Mouse (Mus musculus) activated CD4-positive, CD25-positive, alpha-beta regulatory T cell, adult 9 weeks (primary cell): ENCODE data around the gene Lrrc31. TPM values are rescaled to one million over a fixed set of nuclear protein-coding genes. Genes with fewer than 3 reads are reported as not detected.

Experiments
- polyA plus RNA-seq: library from polyadenylated mRNA; unstranded; fragments of 100-300 nt; shearing (Covaris generic); gene quantifications from one replicate; pipeline ENCODE4 v1.2.1, GENCODE M21; 2017

The Lrrc31 gene
- not detected for polyA plus RNA-seq

GRCm38 (mm10) chr3:30699711-30700505 lies at the start of gene Lrrc31:
Gene Lrrc31 (minus strand): TSS chr3:30699843.

GRCm38 (mm10) chr3:30746006-30746405 lies 46.4 kb upstream of the Lrrc31 start, which contains the start of gene Samd7:
Gene Samd7 (plus strand): TSS chr3:30746293.

GRCm38 (mm10) chr3:30647440-30648090 lies 52.1 kb downstream of the Lrrc31 start, which contains the start of gene Lrrc34:
Gene Lrrc34 (minus strand): TSS chr3:30647869.

GRCm38 (mm10) chr3:30644207-30644606 lies 55.4 kb downstream of the Lrrc31 start, which contains the start of gene Lrriq4:
Gene Lrriq4 (plus strand): TSS chr3:30644507.

Other genes with a start within 250 kb of the Lrrc31 start
- gene Mecom, start 151.8 kb downstream of the Lrrc31 start, polyA plus RNA-seq = not detected
- not detected for gene Actrt3, start 99.9 kb downstream of the Lrrc31 start, polyA plus RNA-seq
- 52.4 TPM for gene Mynn, start 97.8 kb downstream of the Lrrc31 start, polyA plus RNA-seq
- gene Lrriq4, start 55.3 kb downstream of the Lrrc31 start, polyA plus RNA-seq = not detected
- not detected for gene Lrrc34, start 52.0 kb downstream of the Lrrc31 start, polyA plus RNA-seq
- not detected for gene Samd7, start 46.5 kb upstream of the Lrrc31 start, polyA plus RNA-seq
- gene Sec62, start 93.0 kb upstream of the Lrrc31 start, polyA plus RNA-seq = 95.1 TPM
- 4.6 TPM for gene Gpr160, start 156.1 kb upstream of the Lrrc31 start, polyA plus RNA-seq